Mouse (Mus musculus) kidney, adult 9 months (tissue): ENCODE measurements around the gene Btbd10.

Experiments used
- DNase-seq: peaks from one replicate; pipeline ENCODE4 v3.0.0; 2022

Gene Btbd10

GRCm38 (mm10) chr7:113368746-113369619, at the start of gene Btbd10:
TSS of gene Btbd10 (minus strand) at chr7:113369392.
- DNase-seq, result peak; percentile 98

- no peak for DNase-seq
Measured at GRCm38 (mm10) chr7:113416536-113416935, 47.3 kb upstream of the Btbd10 start.

- DNase-seq, result no peak
Measured at GRCm38 (mm10) chr7:113415256-113415655, 46.1 kb upstream of the Btbd10 start.

DNA sequence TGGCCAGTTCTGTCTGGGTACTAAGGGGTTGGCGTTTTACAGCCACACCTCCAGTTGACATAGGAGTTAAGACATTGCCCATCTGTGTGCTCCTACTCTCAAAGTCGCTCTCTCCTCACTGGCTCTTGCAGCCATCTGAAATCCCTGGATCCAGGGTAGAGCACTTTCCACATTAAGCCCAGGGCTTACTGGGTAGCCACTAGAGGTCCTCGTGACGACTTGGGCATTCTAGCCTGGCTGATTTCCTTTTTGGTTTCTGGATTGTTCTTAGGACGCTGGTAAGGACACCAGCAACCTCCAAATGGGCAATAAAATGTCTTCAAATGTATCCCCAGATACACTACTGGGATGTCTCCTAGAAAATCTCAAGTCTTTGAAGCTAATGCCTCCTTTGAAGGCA, 39.5 kb upstream of the Btbd10 start:
- peak; percentile 29 for DNase-seq

GRCm38 (mm10) chr7:113398083-113398482, 28.9 kb upstream of the Btbd10 start:
- no peak for DNase-seq

GRCm38 (mm10) chr7:113396661-113397060, 27.5 kb upstream of the Btbd10 start:
- no peak for DNase-seq

DNA sequence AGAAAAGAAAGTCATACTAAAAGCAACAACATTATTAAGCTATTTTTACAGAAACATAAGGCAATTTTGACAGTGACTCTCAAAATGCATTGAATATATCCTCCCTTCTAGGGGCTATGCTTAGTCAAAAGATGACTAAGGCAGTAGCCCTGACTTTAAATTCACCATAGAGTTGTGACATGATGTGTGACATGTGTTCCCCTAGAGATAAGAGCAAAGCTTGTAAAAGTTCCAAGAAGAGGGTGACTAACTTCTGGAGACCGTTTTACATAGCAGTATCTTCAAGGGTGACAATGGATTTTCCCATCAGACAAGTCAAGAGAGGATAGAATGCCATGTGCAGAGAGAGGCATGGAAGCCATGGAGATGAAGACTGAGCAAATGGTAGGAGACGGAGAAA, 22.4 kb upstream of the Btbd10 start:
- no peak for DNase-seq

DNA sequence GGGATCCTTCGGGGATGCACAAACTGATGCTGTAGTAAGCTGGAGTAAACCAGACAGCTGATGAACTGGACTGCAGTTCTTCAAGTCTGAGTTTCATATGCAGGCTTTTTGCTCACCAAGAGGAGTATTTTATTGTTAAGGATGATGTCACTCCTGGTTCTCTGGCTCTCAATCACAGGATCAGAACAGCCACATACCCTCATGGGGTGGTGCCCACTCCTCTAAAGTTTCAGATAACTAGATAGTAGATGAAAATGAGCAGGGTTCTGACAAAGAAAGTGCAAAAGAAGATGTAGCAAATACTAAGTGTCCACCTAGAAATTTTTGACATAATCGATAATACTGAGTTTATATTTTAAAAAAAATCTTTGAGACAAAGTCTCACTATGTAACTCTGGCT, 19.3 kb upstream of the Btbd10 start, which contains the start of gene Pth:
TSS of gene Pth (minus strand) at position 101 of the 400 bp plus-strand sequence.
- DNase-seq, result no peak

GRCm38 (mm10) chr7:113377875-113378658, 8.9 kb upstream of the Btbd10 start:
- peak; percentile 90 for DNase-seq

DNA sequence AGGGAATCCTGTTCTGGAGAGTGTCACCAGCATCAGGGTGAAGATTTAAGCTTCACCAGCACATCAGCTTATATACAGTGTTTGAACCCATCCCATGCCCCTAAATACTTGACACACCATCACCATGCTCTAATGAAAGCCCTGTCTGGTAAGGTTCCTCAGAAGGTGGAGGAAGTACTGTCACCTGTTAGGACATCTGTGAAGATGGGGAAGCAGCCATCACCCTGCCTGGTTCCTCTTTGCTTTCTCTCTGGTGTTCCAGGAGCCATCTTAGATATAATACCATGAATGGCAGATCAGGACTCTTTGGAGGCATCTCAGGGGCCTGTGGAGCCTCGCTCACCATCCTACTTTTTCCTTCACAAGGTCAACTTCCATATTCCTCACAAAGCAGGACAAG, 3.5 kb upstream of the Btbd10 start:
- DNase-seq, result no peak

DNA sequence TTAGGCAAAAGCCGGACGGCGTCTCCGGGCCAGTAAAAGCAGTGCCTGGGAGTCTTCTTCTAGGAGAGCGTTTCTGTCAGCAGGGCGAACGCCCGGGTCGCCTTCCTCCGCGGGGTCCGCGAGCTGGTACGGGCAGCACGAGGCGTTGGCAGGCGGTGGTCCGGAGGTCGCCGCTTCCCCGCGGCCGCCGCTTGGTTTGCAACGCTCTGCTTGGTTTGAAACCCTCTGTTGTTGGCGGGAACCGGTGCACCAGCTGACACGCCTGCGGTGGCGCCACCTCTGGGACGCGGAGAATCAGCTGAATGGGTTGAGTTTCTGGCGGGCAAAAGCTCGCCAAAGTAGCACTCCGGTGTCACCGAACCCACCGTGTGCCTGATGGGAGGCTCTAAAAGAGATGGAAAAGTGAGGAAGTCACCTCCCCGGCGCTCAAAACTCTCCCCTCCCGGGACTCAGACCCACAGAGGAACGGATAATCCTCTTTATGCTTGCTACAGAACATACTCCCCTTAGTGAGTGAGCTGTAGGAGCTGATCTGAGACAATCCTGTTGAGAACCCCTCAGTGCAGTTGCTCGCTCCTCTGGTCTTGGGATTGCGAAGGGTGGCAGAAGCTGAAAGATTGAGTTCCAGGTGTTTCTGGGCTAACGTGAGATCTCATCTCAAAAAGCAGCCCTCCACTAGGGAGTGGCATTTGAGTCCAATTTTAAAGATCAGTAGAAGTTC, 588 bp upstream of the Btbd10 start:
- DNase-seq, result peak; percentile 75

- no peak for DNase-seq
Measured at GRCm38 (mm10) chr7:113367440-113367839, 1.8 kb downstream of the Btbd10 start.

GRCm38 (mm10) chr7:113349089-113349488, 20.1 kb downstream of the Btbd10 start:
- no peak for DNase-seq

DNA sequence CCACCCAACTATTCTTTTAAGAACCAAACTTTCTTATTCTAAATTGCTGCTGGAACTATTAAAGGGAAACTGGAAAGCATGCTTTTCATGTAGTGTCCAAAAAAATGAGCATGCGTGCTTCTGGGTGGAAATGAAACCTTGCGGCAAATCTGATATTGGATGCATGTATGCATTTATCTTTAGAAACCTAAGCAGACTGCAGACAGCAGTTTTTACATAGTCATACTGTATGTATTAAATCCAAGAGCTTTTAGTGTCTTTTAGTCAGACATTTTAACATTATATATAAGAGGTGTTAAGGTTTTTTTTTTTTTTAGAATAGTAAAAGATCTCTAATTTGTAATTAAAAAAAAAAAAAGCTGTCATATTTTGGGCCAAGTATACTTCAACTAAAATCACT, 21.5 kb downstream of the Btbd10 start:
- no peak for DNase-seq

GRCm38 (mm10) chr7:113347271-113347670, 21.9 kb downstream of the Btbd10 start:
- no peak for DNase-seq

- DNase-seq, result no peak
Measured at GRCm38 (mm10) chr7:113335250-113335649, 33.9 kb downstream of the Btbd10 start.

- DNase-seq, result no peak
Measured at GRCm38 (mm10) chr7:113334036-113334435, 35.2 kb downstream of the Btbd10 start.

GRCm38 (mm10) chr7:113320128-113320527, 49.1 kb downstream of the Btbd10 start:
- no peak for DNase-seq

GRCm38 (mm10) chr7:113311784-113312183, 57.4 kb downstream of the Btbd10 start:
- peak; percentile 51 for DNase-seq

DNA sequence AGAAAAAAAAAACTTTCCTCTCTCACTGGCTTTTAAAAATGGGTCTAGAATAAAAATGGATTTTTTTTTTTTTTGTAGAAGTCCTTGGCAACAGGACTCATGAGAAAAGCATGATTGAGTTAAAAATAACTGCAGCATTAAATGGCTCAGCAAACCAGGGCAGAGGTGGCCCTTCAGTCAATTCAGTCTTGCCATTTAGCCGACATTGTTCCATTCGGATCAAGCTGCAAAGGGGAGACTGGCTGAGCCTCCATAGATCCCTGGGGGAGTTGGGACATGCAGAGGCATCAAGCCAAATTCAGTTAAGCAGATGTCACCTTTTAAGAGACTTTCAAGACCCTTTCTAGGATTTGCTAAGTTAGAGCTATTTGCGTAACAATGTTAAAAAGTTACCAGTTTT, 59.1 kb downstream of the Btbd10 start:
- no peak for DNase-seq

DNA sequence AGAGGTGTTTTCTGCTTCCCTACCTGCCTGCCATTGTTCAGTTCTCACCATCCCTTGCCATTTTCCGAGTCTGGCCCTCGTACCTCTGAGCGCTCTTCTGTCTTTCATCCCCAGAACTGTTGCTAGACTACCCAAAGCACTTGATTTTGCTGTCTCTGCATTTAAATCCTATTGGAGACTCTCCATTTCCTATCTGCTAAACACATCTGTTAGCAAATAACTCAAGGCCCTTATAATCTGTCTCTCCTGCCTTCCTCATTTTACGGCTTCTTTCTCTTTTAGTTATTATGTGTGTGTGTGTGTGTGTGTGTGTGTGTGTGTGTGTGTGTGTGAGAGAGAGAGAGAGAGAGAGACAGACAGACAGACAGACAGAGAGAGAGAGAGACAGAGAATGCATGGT, 71.4 kb downstream of the Btbd10 start:
- no peak for DNase-seq

- no peak for DNase-seq
Measured at GRCm38 (mm10) chr7:113295077-113295890, 73.9 kb downstream of the Btbd10 start.
